Mouse (Mus musculus): ENCODE measurements around the gene Capns1. TPM values are rescaled to one million over a fixed set of nuclear protein-coding genes. Genes with fewer than 3 reads are reported as not detected.
"Not testable (repeated sequence)": the region's sequence is repeated elsewhere in the genome, so short reads cannot be mapped to it uniquely, and the experiment has no call there.

The Capns1 gene
- total and polyA plus RNA-seq, 3 experiments = 274 to 826 (median 315) TPM

GRCm38 (mm10) chr7:30211025-30211424 lies 12.4 kb upstream of the Capns1 start:
- TF ChIP-seq POLR2A (IDR thresholded peaks at IDR 0.05; ENCODE audit: insufficient read depth, low read depth, low read length) (no peak), CTCF (IDR thresholded peaks at IDR 0.05) (no peak), EP300 (IDR thresholded peaks at IDR 0.05; ENCODE audit: insufficient read depth, low read depth, low read length) (no peak)
- H3K27ac ChIP-seq = no peak overlapping the region
- intact Hi-C loops (cut with DNase I) = no loop called here
- H3K9ac ChIP-seq (ENCODE audit: low read depth, low read length) = no peak overlapping the region
- WGBS = 31% methylated on average over 4 of the region's 4 CpGs
- H3K79me2 ChIP-seq (replicated peaks; ENCODE audit: control insufficient read depth, insufficient read depth, low read length) = no peaks in the 10 kb centered on the region
- no peaks in the 10 kb centered on the region for H3K36me3 ChIP-seq (ENCODE audit: control insufficient read depth, insufficient read depth, low read length)
- no peaks in the 10 kb centered on the region for H3K4me1 ChIP-seq (ENCODE audit: control insufficient read depth, insufficient read depth, low read length)
- no peak for DNase-seq
- H3K4me3 ChIP-seq = no peak overlapping the region
- H3K27me3 ChIP-seq (ENCODE audit: control insufficient read depth, insufficient read depth, low read length) = no peaks in the 10 kb centered on the region

DNA sequence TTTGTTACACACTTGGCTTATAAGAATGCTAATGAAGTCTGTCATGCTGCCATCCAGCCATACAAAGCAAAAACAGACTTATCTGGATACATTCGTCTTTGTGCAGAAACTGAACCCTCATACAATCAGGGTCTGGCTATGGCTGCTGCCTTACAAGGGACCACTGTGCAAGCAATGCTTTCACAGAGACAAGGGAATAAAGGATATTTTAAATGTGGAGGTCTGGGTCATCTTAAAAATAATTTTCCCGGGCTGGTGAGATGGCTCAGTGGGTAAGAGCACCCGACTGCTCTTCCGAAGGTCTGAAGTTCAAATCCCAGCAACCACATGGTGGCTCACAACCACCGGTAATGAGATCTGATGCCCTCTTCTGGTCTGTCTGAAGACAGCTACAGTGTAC lies 7.8 kb upstream of the Capns1 start:
- not testable (repeated sequence) for H3K36me3 ChIP-seq (ENCODE audit: control insufficient read depth, insufficient read depth, low read length); H3K27ac ChIP-seq; H3K4me1 ChIP-seq (ENCODE audit: control insufficient read depth, insufficient read depth, low read length); H3K79me2 ChIP-seq (replicated peaks; ENCODE audit: control insufficient read depth, insufficient read depth, low read length); H3K9ac ChIP-seq (ENCODE audit: low read depth, low read length); H3K27me3 ChIP-seq (ENCODE audit: control insufficient read depth, insufficient read depth, low read length); H3K4me3 ChIP-seq; DNase-seq
- 46% methylated on average over 5 of the region's 5 CpGs for WGBS
- intact Hi-C loops (cut with DNase I) = loop anchor here (5.0 kb wide), 1 partner anchor 194 kb away; no protein-coding TSS in a partner anchor

- DNase-seq = peak; percentile 61 to 75
- no peak for TF ChIP-seq POLR2A (IDR thresholded peaks at IDR 0.05; ENCODE audit: insufficient read depth, low read depth, low read length)
- TF ChIP-seq CTCF (IDR thresholded peaks at IDR 0.05) = peak; percentile 93
- peak; percentile 80; the same call in 1 of the 2 replicates for TF ChIP-seq EP300 (IDR thresholded peaks at IDR 0.05; ENCODE audit: insufficient read depth, low read depth, low read length)
Measured at GRCm38 (mm10) chr7:30205383-30205782, 6.8 kb upstream of the Capns1 start.

DNA sequence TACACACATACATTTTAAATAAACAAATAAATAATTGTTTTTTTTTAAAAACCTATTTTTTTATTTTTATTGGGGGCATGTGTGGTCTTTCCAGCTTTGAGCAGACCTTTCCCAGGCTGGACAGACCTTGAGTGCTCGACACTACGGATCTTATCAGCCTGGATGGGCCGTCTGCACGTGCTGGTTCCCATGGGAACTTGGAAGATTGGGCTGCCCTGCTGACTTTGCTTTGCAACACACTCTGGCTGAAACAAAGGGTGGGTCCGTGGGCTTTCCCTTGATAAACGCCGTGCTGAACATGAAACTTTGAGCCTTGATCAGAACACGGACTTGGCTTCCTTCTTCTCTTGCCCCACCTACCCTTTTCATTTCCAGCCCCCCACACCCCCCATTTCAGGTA lies 5.8 kb upstream of the Capns1 start:
- Histone ChIP-seq H3K4me1 (ENCODE audit: control insufficient read depth, insufficient read depth, low read length) (peaks cover 4% of the 10 kb centered on the region), H3K4me3 (no peak overlapping the region), H3K27ac (peak overlapping the region; percentile 85; the same call in 1 of the 2 replicates), H3K36me3 (ENCODE audit: control insufficient read depth, insufficient read depth, low read length) (no peaks in the 10 kb centered on the region), H3K79me2 (replicated peaks; ENCODE audit: control insufficient read depth, insufficient read depth, low read length) (no peaks in the 10 kb centered on the region), H3K9ac (ENCODE audit: low read depth, low read length) (no peak overlapping the region), H3K27me3 (ENCODE audit: control insufficient read depth, insufficient read depth, low read length) (no peaks in the 10 kb centered on the region)
- TF ChIP-seq EP300 (IDR thresholded peaks at IDR 0.05; ENCODE audit: insufficient read depth, low read depth, low read length) (no peak), CTCF (IDR thresholded peaks at IDR 0.05) (no peak), POLR2A (IDR thresholded peaks at IDR 0.05; ENCODE audit: insufficient read depth, low read depth, low read length) (no peak)
- intact Hi-C loops (cut with DNase I) = no loop called here
- DNase-seq = peak in 1 of 2 experiments; percentile 44
- 12% methylated on average over 8 of the region's 8 CpGs for WGBS

More at GRCm38 (mm10) chr7:30205383-30205782, 6.8 kb upstream of the Capns1 start:
- no peak overlapping the region for H3K27ac ChIP-seq
- intact Hi-C loops (cut with DNase I) = loop anchor here (1.0 to 5.0 kb wide), 2 partner anchors 24 to 193 kb away; no protein-coding TSS in a partner anchor
- no peaks in the 10 kb centered on the region for H3K79me2 ChIP-seq (replicated peaks; ENCODE audit: control insufficient read depth, insufficient read depth, low read length)
- 0% methylated on average over 2 of the region's 2 CpGs for WGBS
- H3K27me3 ChIP-seq (ENCODE audit: control insufficient read depth, insufficient read depth, low read length) = no peaks in the 10 kb centered on the region
- peaks cover 2% of the 10 kb centered on the region for H3K4me1 ChIP-seq (ENCODE audit: control insufficient read depth, insufficient read depth, low read length)
- no peak overlapping the region for H3K4me3 ChIP-seq
- H3K36me3 ChIP-seq (ENCODE audit: control insufficient read depth, insufficient read depth, low read length) = no peaks in the 10 kb centered on the region
- H3K9ac ChIP-seq (ENCODE audit: low read depth, low read length) = no peak overlapping the region

DNA sequence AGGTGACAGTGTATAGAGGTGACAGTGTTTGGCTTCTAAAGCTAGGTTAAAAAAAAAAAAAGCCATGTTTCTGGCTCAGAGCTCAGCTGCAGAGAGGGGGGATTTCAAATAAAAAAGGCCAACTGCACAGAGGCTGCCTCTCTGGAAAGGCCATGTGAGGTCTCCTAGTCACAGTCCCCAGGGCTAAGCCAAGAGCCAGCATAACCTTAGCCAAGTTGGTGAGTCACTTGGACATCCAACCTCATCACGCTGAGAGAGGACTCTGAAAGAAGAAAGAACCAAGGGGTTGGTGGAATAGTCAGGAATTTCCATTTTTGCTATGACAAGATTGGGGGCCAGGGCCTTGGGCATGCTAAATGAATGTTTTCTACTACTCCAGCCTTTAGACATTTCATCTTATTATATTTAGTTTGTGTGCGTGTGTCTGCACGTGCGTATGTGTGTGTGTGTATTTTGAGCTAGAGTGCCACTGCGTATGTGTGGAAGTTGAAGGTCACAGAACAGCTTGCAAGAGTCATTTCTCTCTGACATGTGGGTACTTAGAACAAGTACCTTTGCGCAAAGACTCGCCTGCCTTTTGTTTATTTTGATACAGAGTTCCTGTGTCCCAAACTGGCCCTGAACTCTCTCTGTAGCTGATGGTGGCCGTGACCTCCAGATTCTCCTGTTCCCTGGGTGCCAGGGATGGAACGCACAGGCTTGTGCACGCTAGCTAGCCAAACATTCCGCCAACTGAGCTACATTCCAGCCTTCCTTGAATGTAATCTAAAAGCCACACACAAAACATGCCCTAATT lies 4.5 kb upstream of the Capns1 start:
- Histone ChIP-seq H3K9ac (ENCODE audit: low read depth, low read length) (0 out of 2 replicates have a peak overlapping the region, but pooled peaks have one; percentile 47), H3K4me3 (no peak overlapping the region), H3K27me3 (ENCODE audit: control insufficient read depth, insufficient read depth, low read length) (no peaks in the 10 kb centered on the region), H3K27ac (peak overlapping the region; percentile 85), H3K36me3 (ENCODE audit: control insufficient read depth, insufficient read depth, low read length) (no peaks in the 10 kb centered on the region), H3K79me2 (replicated peaks; ENCODE audit: control insufficient read depth, insufficient read depth, low read length) (no peaks in the 10 kb centered on the region), H3K4me1 (ENCODE audit: control insufficient read depth, insufficient read depth, low read length) (peaks cover 4% of the 10 kb centered on the region)
- intact Hi-C loops (cut with DNase I) = no loop called here
- WGBS = 42% methylated on average over 11 of the region's 11 CpGs
- peak; percentile 49 to 78 for DNase-seq
- TF ChIP-seq POLR2A (IDR thresholded peaks at IDR 0.05; ENCODE audit: insufficient read depth, low read depth, low read length) (peak; percentile 14; the same call in 1 of the 2 replicates), EP300 (IDR thresholded peaks at IDR 0.05; ENCODE audit: insufficient read depth, low read depth, low read length) (peak; percentile 73), CTCF (IDR thresholded peaks at IDR 0.05) (no peak)

DNA sequence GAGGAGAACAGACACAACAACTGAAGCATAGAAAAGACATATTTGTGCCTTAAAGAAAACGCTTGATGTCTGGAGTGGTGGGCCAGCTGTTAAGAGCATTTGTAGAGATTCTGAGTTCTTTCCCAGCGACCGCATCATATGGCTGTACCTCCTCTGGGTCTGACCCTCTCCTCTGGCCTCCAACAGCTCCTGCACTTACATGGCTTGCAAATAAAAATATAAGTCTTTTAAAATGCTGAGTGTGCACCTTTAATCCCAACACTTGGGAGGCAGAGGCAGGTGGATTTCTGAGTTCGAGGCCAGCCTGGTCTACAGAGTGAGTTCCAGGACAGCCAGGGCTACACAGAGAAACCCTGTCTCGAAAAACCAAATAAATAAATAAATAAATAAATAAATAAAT lies 2.0 kb upstream of the Capns1 start:
- H3K79me2 ChIP-seq (replicated peaks; ENCODE audit: control insufficient read depth, insufficient read depth, low read length); intact Hi-C loops (cut with DNase I); H3K4me3 ChIP-seq; H3K27me3 ChIP-seq (ENCODE audit: control insufficient read depth, insufficient read depth, low read length); H3K4me1 ChIP-seq (ENCODE audit: control insufficient read depth, insufficient read depth, low read length); H3K27ac ChIP-seq; H3K9ac ChIP-seq (ENCODE audit: low read depth, low read length); H3K36me3 ChIP-seq (ENCODE audit: control insufficient read depth, insufficient read depth, low read length); DNase-seq: not testable (repeated sequence)
- WGBS = 92% methylated on average over 5 of the region's 5 CpGs
